Mouse (Mus musculus): ENCODE data around the gene Omt2a.
"Not testable (repeated sequence)": the region's sequence is repeated elsewhere in the genome, so short reads cannot be mapped to it uniquely, and the experiment has no call there.

DNA sequence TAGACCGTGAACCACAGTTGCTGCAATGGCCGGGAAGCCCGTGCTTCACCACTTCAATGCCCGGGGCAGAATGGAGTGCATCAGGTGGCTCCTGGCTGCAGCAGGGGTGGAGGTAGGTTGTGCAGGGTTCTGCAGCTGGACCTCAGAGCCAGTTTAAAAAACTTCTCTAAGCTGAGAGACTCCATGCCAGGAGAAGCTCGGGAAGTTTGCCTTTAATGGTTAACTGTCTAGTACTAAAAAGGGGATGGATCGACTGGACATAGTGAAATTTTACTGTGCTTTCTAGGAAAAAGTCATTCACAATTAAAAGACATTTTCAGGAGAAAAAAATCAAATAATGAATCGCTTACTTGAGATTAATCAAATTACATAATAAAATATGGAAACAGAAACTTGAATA, 19.8 kb downstream of the Omt2a start:
- TF ChIP-seq CTCF (IDR thresholded peaks at IDR 0.05; ENCODE audit: low read depth); EP300 (optimal IDR thresholded peaks at IDR 0.05): not testable (repeated sequence)
